ENCODE assay signal across 13 mouse cellular contexts in the genomic region with DNA sequence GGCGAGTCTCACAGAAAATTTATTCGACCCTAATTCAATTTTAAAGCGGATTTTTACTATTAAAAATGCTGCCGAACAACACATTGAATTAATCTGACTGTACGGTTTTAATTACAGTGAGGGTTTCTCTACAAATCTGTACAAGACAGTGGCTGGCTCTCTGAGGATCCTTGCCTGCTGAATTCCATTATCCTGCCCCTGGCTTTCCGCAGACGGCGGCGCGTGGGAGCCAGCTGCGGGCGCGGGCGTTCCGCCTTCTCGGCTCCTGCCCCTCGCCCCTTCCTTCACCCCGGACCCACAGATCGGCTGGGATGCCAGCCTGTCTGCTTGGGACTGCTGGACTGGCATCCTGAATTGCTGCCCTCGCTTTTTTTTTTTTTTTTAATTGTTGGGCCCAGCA. TPM values are rescaled to one million over a fixed set of nuclear protein-coding genes. Genes with fewer than 3 reads are reported as not detected.
DNase-seq lines count a peak whose midpoint lies in the region; ATAC-seq lines count a peak whose summit lies in the region.
"Had no signal": no experiment of that assay in that cellular context is flagged by ENCODE, and none has a peak within 500 bp of the region (broad histone marks: within the 10 kb centered on the region; RNA-seq: fewer than 3 reads in every experiment).

No protein-coding gene starts in this region.

- no peak for ATAC-seq in hindbrain, embryonic 12.5 days (ENCODE audit: low FRiP score)
- 0 out of 2 replicates have a peak, but pooled peaks have one; percentile 36 for ATAC-seq in embryonic facial prominence, embryonic 12.5 days (ENCODE audit: insufficient number of reproducible peaks, insufficient read depth, low FRiP score, low TSS enrichment)
- ATAC-seq in neural tube, embryonic 11.5 days (ENCODE audit: insufficient read depth, low FRiP score, low TSS enrichment), result no peak; the same call in 1 of the 2 replicates

- H3K27me3 ChIP-seq in hindbrain, embryonic 10.5 days (ENCODE audit: insufficient read depth, poor library complexity, severe bottlenecking), result peaks cover 100% of the 10 kb centered on the region
- peaks cover 96% of the 10 kb centered on the region for H3K27me3 ChIP-seq in hindbrain, embryonic 12.5 days
- peaks cover 82% of the 10 kb centered on the region for H3K27me3 ChIP-seq in embryonic facial prominence, embryonic 12.5 days
- H3K27me3 ChIP-seq in limb, embryonic 10.5 days (ENCODE audit: low read depth, poor library complexity, severe bottlenecking), result peaks cover 100% of the 10 kb centered on the region
- H3K27me3 ChIP-seq in neural tube, embryonic 11.5 days (ENCODE audit: control insufficient read depth, insufficient read depth, low read length), result peaks cover 98% of the 10 kb centered on the region

- H3K36me3 ChIP-seq in hindbrain, embryonic 10.5 days, result no peaks in the 10 kb centered on the region
- H3K36me3 ChIP-seq in hindbrain, embryonic 12.5 days, result no peaks in the 10 kb centered on the region
- no peaks in the 10 kb centered on the region for H3K36me3 ChIP-seq in embryonic facial prominence, embryonic 12.5 days
- H3K36me3 ChIP-seq in limb, embryonic 10.5 days, result no peaks in the 10 kb centered on the region
- H3K36me3 ChIP-seq in neural tube, embryonic 11.5 days (ENCODE audit: control insufficient read depth, insufficient read depth, low read length), result no peaks in the 10 kb centered on the region
- H3K36me3 ChIP-seq: kidney, embryonic 15.5 days had no signal

- H3K4me1 ChIP-seq in hindbrain, embryonic 10.5 days (replicated peaks), result peaks cover 10% of the 10 kb centered on the region; the same call in 1 of the 2 replicates
- H3K4me1 ChIP-seq in hindbrain, embryonic 12.5 days, result peaks cover 6% of the 10 kb centered on the region
- peaks cover 17% of the 10 kb centered on the region for H3K4me1 ChIP-seq in embryonic facial prominence, embryonic 12.5 days
- peaks cover 39% of the 10 kb centered on the region for H3K4me1 ChIP-seq in limb, embryonic 10.5 days
- peaks cover 3% of the 10 kb centered on the region; the same call in 1 of the 2 replicates for H3K4me1 ChIP-seq in neural tube, embryonic 11.5 days (ENCODE audit: control insufficient read depth, insufficient read depth, low read length)

- no peak overlapping the region for H3K27ac ChIP-seq in hindbrain, embryonic 10.5 days
- H3K27ac ChIP-seq in hindbrain, embryonic 12.5 days, result no peak overlapping the region
- peak overlapping the region; percentile 79 for H3K27ac ChIP-seq in embryonic facial prominence, embryonic 12.5 days
- H3K27ac ChIP-seq in limb, embryonic 10.5 days, result no peak overlapping the region
- no peak overlapping the region for H3K27ac ChIP-seq in neural tube, embryonic 11.5 days (ENCODE audit: low read depth, low read length)
- H3K27ac ChIP-seq: kidney, embryonic 15.5 days had no signal

- DNase-seq in hindbrain, embryonic 10.5 days (ENCODE audit: low spot score), result peak; percentile 46
- DNase-seq in limb, embryonic 10.5 days (ENCODE audit: low spot score), result no peak
- DNase-seq in neural tube, embryonic 11.5 days (ENCODE audit: low spot score), result peak; percentile 50
- no peak for DNase-seq in B cell, adult 2 months
- DNase-seq in cerebellum, postnatal 14 days, result no peak
- no peak for DNase-seq in urinary bladder, postnatal 14 days (ENCODE audit: low spot score)
- DNase-seq: heart, adult 18-20 months; right cerebral cortex, postnatal 14 days had no signal

- H3K4me3 ChIP-seq in hindbrain, embryonic 10.5 days, result no peak overlapping the region
- no peak overlapping the region for H3K4me3 ChIP-seq in hindbrain, embryonic 12.5 days
- peak overlapping the region; percentile 24 for H3K4me3 ChIP-seq in embryonic facial prominence, embryonic 12.5 days
- H3K4me3 ChIP-seq in limb, embryonic 10.5 days, result peak overlapping the region; percentile 31
- H3K4me3 ChIP-seq in neural tube, embryonic 11.5 days (ENCODE audit: low read depth, low read length), result no peak overlapping the region
- H3K4me3 ChIP-seq: kidney, embryonic 15.5 days had no signal

- WGBS in hindbrain, embryonic 10.5 days, result under 1% methylated on average over 20 of the region's 20 CpGs
- under 1% methylated on average over 20 of the region's 20 CpGs for WGBS in hindbrain, embryonic 12.5 days
- under 1% methylated on average over 20 of the region's 20 CpGs for WGBS in embryonic facial prominence, embryonic 12.5 days
- under 1% methylated on average over 20 of the region's 20 CpGs for WGBS in limb, embryonic 10.5 days
- WGBS in neural tube, embryonic 11.5 days, result under 1% methylated on average over 20 of the region's 20 CpGs

- no peaks in the 10 kb centered on the region for H3K9me3 ChIP-seq in hindbrain, embryonic 10.5 days
- no peaks in the 10 kb centered on the region for H3K9me3 ChIP-seq in hindbrain, embryonic 12.5 days (replicated peaks)
- no peaks in the 10 kb centered on the region for H3K9me3 ChIP-seq in embryonic facial prominence, embryonic 12.5 days
- H3K9me3 ChIP-seq in limb, embryonic 10.5 days (replicated peaks), result no peaks in the 10 kb centered on the region
- H3K9me3 ChIP-seq in neural tube, embryonic 11.5 days (ENCODE audit: control insufficient read depth, low read length), result no peaks in the 10 kb centered on the region
- H3K9me3 ChIP-seq: kidney, embryonic 15.5 days had no signal

- no peak overlapping the region for H3K4me2 ChIP-seq in hindbrain, embryonic 12.5 days (replicated peaks)
- H3K4me2 ChIP-seq in embryonic facial prominence, embryonic 12.5 days (replicated peaks), result peak overlapping the region; percentile 47
- no peak overlapping the region for H3K4me2 ChIP-seq in neural tube, embryonic 11.5 days (ENCODE audit: low read depth)
- H3K4me2 ChIP-seq: kidney, embryonic 15.5 days had no signal

- no peak overlapping the region for H3K9ac ChIP-seq in hindbrain, embryonic 12.5 days
- 0 out of 2 replicates have a peak overlapping the region, but pooled peaks have one; percentile 5 for H3K9ac ChIP-seq in embryonic facial prominence, embryonic 12.5 days
- H3K9ac ChIP-seq in neural tube, embryonic 11.5 days (ENCODE audit: low read length), result no peak overlapping the region
- H3K9ac ChIP-seq: kidney, embryonic 15.5 days had no signal

RNA-seq across cellular contexts. Expression of a gene that starts 6.8 kb away (rescaled TPM):
- polyA plus RNA-seq in hindbrain, embryonic 10.5 days (2016; fragmentation: Nextera tagmentation; extraction: Ambion mirVana), result 0.47 and 1.0 TPM in 2 replicates
- polyA plus RNA-seq in hindbrain, embryonic 12.5 days (2016; fragmentation: Nextera tagmentation; extraction: Ambion mirVana), result 1.0 and 2.6 TPM in 2 replicates
- polyA plus RNA-seq in embryonic facial prominence, embryonic 12.5 days (2016; fragmentation: Nextera tagmentation; extraction: Ambion mirVana), result 8.0 and 13.5 TPM in 2 replicates
- 0.41 and 0.60 TPM in 2 replicates for polyA plus RNA-seq in limb, embryonic 10.5 days (2016; fragmentation: Nextera tagmentation; extraction: Ambion mirVana)
- not detected in 2 replicates for polyA plus RNA-seq in neural tube, embryonic 11.5 days (2014; fragmentation: Nextera tagmentation; extraction: Ambion mirVana)
- polyA plus RNA-seq: kidney, embryonic 15.5 days; liver, embryonic 16.5 days; neural tube, embryonic 14.5 days had no signal

RNA-seq across cellular contexts. Expression of a gene that starts 25.6 kb away (rescaled TPM):
- polyA plus RNA-seq in hindbrain, embryonic 10.5 days (2016; fragmentation: Nextera tagmentation; extraction: Ambion mirVana), result 3.4 and 14.5 TPM in 2 replicates
- 10.7 and 19.2 TPM in 2 replicates for polyA plus RNA-seq in hindbrain, embryonic 12.5 days (2016; fragmentation: Nextera tagmentation; extraction: Ambion mirVana)
- polyA plus RNA-seq in embryonic facial prominence, embryonic 12.5 days (2016; fragmentation: Nextera tagmentation; extraction: Ambion mirVana), result 70.1 and 103 TPM in 2 replicates
- polyA plus RNA-seq in limb, embryonic 10.5 days (2016; fragmentation: Nextera tagmentation; extraction: Ambion mirVana), result 9.3 and 10.8 TPM in 2 replicates
- polyA plus RNA-seq in neural tube, embryonic 11.5 days (2014; fragmentation: Nextera tagmentation; extraction: Ambion mirVana), result 0.74 and 0.97 TPM in 2 replicates
- polyA plus RNA-seq: neural tube, embryonic 14.5 days had no signal

Comparison
In these comparisons a context has a peak if more than half of its experiments do, and no peak if none do; other contexts are left out.
1. DNase-seq: peak in hindbrain, embryonic 10.5 days (single experiment) and neural tube, embryonic 11.5 days (single experiment); none in limb, embryonic 10.5 days (single experiment), B cell, adult 2 months (0 of 2), cerebellum, postnatal 14 days (0 of 2) and urinary bladder, postnatal 14 days (single experiment).
2. H3K4me3 ChIP-seq: peak in embryonic facial prominence, embryonic 12.5 days (single experiment) and limb, embryonic 10.5 days (single experiment); none in hindbrain, embryonic 10.5 days (single experiment), hindbrain, embryonic 12.5 days (single experiment) and neural tube, embryonic 11.5 days (single experiment).